Mouse (Mus musculus): Measurements from ENCODE around the gene Taldo1. TPM values are rescaled to one million over a fixed set of nuclear protein-coding genes. Genes with fewer than 3 reads are reported as not detected.
"Not testable (repeated sequence)": the region's sequence is repeated elsewhere in the genome, so short reads cannot be mapped to it uniquely, and the experiment has no call there.

The Taldo1 gene
- polyA plus RNA-seq, 1 experiment from 2014 or later: 293 TPM

GRCm38 (mm10) chr7:141390326-141391259 is 1.4 kb upstream of the Taldo1 start:
- WGBS: 48% methylated on average over 9 of the region's 9 CpGs
- Histone ChIP-seq H3K4me2 (no peak overlapping the region), H3K27ac (no peak overlapping the region), H3K9ac (no peak overlapping the region), H3K36me3 (no peaks in the 10 kb centered on the region), H3K4me1 (peaks cover 16% of the 10 kb centered on the region), H3K9me3 (no peaks in the 10 kb centered on the region), H3K27me3 (no peaks in the 10 kb centered on the region), H3K4me3 (peak overlapping the region; percentile 79; the same call in 1 of the 2 replicates)
- ATAC-seq (ENCODE audit: borderline replicate concordance, extremely low read depth, low FRiP score, low TSS enrichment): no peak

DNA sequence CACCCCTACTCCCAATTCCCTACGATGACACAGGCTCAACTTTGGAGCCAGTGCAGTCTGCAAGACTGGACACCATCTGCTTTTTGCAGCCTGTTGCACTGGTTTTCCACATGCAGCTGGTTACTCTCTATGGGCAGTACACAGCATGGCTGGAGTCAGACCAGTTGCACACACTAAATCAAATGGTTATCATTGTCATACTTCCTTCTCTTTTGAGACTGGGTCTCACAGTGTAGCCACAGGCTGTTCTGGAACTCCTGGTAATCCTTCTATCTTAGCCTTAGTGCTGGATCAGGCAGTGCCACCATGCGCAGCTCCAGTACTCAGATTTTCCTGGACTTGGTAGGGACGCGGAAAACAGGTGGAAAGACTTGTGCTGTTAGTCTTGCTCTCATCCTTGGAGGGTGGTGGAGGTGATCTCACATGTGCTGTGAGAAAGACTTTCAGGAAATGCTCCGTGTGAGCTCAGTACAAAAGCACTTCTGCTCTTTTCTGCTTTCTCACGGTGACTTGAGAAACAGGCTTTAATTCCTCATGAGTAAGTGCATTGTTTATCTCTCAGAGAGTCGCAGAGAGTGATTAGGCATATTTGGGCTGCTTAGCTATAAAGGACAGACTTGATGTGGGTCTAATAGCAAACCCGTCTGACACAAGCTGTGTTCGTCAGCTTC is 688 bp downstream of the Taldo1 start:
- WGBS: 29% methylated on average over 9 of the region's 9 CpGs

DNA sequence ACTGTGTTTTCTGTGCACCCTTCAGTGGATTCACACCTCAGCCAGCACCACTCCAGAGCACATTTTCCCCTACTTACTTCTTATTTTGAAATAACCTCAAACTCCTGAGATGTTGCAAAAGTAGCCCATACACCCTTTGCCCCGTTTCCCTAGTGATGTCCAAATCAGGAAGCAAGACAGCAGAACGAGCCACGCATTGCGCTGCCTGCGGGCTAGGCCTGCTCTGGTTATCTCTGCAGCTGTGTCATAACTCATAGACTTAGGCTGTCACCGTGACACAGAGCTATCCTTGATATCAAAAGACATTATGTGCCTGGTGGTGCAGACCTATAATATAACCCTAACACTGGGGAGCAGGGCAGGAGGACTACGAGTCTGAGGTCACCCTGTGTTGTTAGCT is 2.2 kb downstream of the Taldo1 start:
- WGBS: 79% methylated on average over 7 of the region's 7 CpGs

More for the DNA sequence above, 688 bp downstream of the Taldo1 start:
- Histone ChIP-seq H3K36me3 (peaks cover 10% of the 10 kb centered on the region; the same call in 1 of the 2 replicates), H3K9ac (peak overlapping the region; percentile 75), H3K4me1 (peaks cover 16% of the 10 kb centered on the region), H3K9me3 (no peaks in the 10 kb centered on the region), H3K27ac (0 out of 2 replicates have a peak overlapping the region, but pooled peaks have one; percentile 29), H3K4me2 (peak overlapping the region; percentile 96), H3K4me3 (peak overlapping the region; percentile 79), H3K27me3 (no peaks in the 10 kb centered on the region)
- ATAC-seq (ENCODE audit: borderline replicate concordance, extremely low read depth, low FRiP score, low TSS enrichment): no peak

GRCm38 (mm10) chr7:141394771-141395170 is 2.8 kb downstream of the Taldo1 start:
- 19% methylated on average over 6 of the region's 6 CpGs for WGBS
- Histone ChIP-seq H3K4me2 (no peak overlapping the region), H3K36me3 (peaks cover 20% of the 10 kb centered on the region; the same call in 1 of the 2 replicates)

More for the DNA sequence above, 2.2 kb downstream of the Taldo1 start:
- Histone ChIP-seq H3K27me3 (no peaks in the 10 kb centered on the region), H3K9ac (no peak overlapping the region), H3K36me3 (peaks cover 19% of the 10 kb centered on the region; the same call in 1 of the 2 replicates), H3K4me1 (peaks cover 16% of the 10 kb centered on the region), H3K27ac (no peak overlapping the region), H3K4me2 (no peak overlapping the region), H3K4me3 (no peak overlapping the region), H3K9me3 (no peaks in the 10 kb centered on the region)
- ATAC-seq (ENCODE audit: borderline replicate concordance, extremely low read depth, low FRiP score, low TSS enrichment): no peak

DNA sequence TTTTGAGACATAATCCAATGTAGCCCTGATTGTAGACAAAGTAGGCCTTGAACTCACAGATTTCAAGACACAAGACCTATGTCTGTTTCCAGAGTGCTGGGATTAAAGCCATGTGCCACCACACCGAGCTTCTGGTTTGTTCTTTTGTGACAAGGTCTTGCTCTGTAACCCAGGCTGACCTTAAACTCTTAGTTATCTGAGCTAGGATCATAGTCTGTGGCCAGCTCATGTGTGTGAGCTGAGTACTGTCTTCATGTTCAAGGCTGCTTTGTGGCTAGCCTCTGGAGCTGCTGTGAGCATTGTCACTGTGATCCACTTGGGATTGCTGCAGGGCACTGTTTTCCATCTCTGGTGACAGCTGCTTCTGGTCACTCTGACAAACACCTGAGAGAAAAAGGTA is 3.3 kb downstream of the Taldo1 start:
- H3K36me3 ChIP-seq: peaks cover 26% of the 10 kb centered on the region; the same call in 1 of the 2 replicates
- WGBS: 69% methylated on average over 1 of the region's 1 CpGs
- H3K27me3 ChIP-seq: no peaks in the 10 kb centered on the region
- no peak for ATAC-seq (ENCODE audit: borderline replicate concordance, extremely low read depth, low FRiP score, low TSS enrichment)
- no peak overlapping the region for H3K4me3 ChIP-seq
- H3K4me2 ChIP-seq: no peak overlapping the region
- no peak overlapping the region for H3K9ac ChIP-seq
- H3K9me3 ChIP-seq: no peaks in the 10 kb centered on the region
- H3K27ac ChIP-seq: no peak overlapping the region
- peaks cover 16% of the 10 kb centered on the region for H3K4me1 ChIP-seq

More at GRCm38 (mm10) chr7:141394771-141395170, 2.8 kb downstream of the Taldo1 start:
- no peaks in the 10 kb centered on the region for H3K27me3 ChIP-seq
- no peak for ATAC-seq (ENCODE audit: borderline replicate concordance, extremely low read depth, low FRiP score, low TSS enrichment)
- H3K4me3 ChIP-seq: no peak overlapping the region
- H3K9ac ChIP-seq: no peak overlapping the region
- H3K9me3 ChIP-seq: no peaks in the 10 kb centered on the region
- H3K27ac ChIP-seq: no peak overlapping the region
- H3K4me1 ChIP-seq: peaks cover 16% of the 10 kb centered on the region

GRCm38 (mm10) chr7:141403305-141403704 is 11.3 kb downstream of the Taldo1 start:
- WGBS: 52% methylated on average over 5 of the region's 5 CpGs
- no peak for ATAC-seq (ENCODE audit: borderline replicate concordance, extremely low read depth, low FRiP score, low TSS enrichment)
- Histone ChIP-seq H3K27ac (no peak overlapping the region), H3K4me1 (no peaks in the 10 kb centered on the region), H3K27me3 (no peaks in the 10 kb centered on the region), H3K9ac (no peak overlapping the region), H3K4me2 (no peak overlapping the region), H3K4me3 (no peak overlapping the region), H3K9me3 (no peaks in the 10 kb centered on the region), H3K36me3 (peaks cover 48% of the 10 kb centered on the region)

DNA sequence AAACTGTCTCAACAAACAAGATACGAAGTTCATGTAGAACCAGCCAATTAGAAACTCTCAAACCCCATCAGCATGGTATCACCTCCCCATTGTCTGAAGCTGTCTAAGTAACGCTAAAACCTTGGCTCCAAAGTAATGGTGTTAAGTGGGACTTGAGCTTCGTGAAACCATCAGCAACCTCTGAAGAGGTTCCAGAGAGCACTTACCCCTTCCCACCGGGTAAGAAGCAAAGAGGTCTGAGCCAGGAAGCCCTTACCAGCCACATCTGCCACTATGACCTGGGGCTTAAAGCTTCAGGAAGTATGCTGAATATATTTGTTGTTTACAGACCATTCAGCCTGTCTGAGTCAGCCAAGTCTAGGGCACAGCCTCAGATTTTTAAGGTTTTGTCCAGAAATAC is 13.5 kb downstream of the Taldo1 start:
- Histone ChIP-seq H3K9ac (no peak overlapping the region), H3K27ac (no peak overlapping the region), H3K27me3 (no peaks in the 10 kb centered on the region), H3K9me3 (no peaks in the 10 kb centered on the region), H3K4me1 (peaks cover 7% of the 10 kb centered on the region; the same call in 1 of the 2 replicates), H3K4me2 (no peak overlapping the region), H3K36me3 (peaks cover 49% of the 10 kb centered on the region), H3K4me3 (no peak overlapping the region)
- 56% methylated on average over 4 of the region's 4 CpGs for WGBS
- ATAC-seq (ENCODE audit: borderline replicate concordance, extremely low read depth, low FRiP score, low TSS enrichment): no peak

- H3K9me3 ChIP-seq; H3K9ac ChIP-seq; H3K4me3 ChIP-seq; H3K4me2 ChIP-seq; H3K27me3 ChIP-seq; ATAC-seq (ENCODE audit: borderline replicate concordance, extremely low read depth, low FRiP score, low TSS enrichment); H3K27ac ChIP-seq; H3K4me1 ChIP-seq: not testable (repeated sequence)
- 94% methylated on average over 7 of the region's 7 CpGs for WGBS
- peaks cover 35% of the 10 kb centered on the region for H3K36me3 ChIP-seq
These were observed 15.7 kb downstream of the Taldo1 start for GRCm38 (mm10) chr7:141407670-141408069.

DNA sequence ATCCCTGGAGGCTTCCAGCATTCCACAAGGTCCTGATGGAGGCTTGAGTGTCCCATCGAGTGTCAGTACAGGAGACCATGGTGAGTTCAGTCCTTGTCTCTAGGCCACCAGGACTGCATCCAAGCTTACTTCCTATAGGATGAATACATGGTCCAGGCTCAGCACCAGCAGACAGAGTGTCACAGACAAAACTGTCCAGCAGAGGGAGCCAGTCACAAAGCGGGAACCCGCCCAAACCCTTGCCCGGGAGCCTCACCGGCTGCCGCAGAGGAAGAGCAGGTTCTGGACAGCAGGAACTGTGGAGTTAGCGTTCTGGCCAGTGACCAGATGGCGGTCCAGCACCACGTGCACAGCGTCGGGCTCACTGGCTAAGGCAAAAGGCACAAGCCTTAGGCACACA is 16.8 kb downstream of the Taldo1 start:
- Histone ChIP-seq H3K27ac (no peak overlapping the region), H3K9me3 (no peaks in the 10 kb centered on the region), H3K9ac (no peak overlapping the region), H3K4me2 (no peak overlapping the region), H3K36me3 (peaks cover 27% of the 10 kb centered on the region), H3K4me1 (peaks cover 15% of the 10 kb centered on the region), H3K4me3 (no peak overlapping the region), H3K27me3 (no peaks in the 10 kb centered on the region)
- ATAC-seq (ENCODE audit: borderline replicate concordance, extremely low read depth, low FRiP score, low TSS enrichment): peak; percentile 59; the same call in 1 of the 2 replicates
- 13% methylated on average over 11 of the region's 11 CpGs for WGBS

DNA sequence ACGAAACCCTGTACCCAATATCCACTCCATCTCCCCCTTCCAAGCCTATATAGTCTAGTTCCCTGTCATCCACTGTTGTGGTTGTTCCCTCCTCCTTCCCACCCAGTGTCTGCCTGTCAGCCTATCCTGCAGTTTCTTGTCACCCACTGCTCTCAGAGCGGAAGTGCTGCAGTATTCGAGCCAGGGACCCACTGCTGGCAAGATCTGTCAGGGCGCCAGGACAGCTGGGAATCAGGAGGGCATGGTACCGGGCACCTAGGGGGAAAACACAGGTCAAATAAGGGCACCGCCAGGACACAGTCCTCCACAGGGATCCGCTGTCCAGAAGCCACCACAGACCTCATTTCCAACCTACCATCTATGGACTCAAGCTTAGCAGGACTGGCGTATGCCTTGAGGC is 18.6 kb downstream of the Taldo1 start:
- H3K4me2 ChIP-seq: no peak overlapping the region
- H3K27me3 ChIP-seq: no peaks in the 10 kb centered on the region
- H3K9me3 ChIP-seq: no peaks in the 10 kb centered on the region
- peaks cover 22% of the 10 kb centered on the region for H3K4me1 ChIP-seq
- ATAC-seq (ENCODE audit: borderline replicate concordance, extremely low read depth, low FRiP score, low TSS enrichment): no peak
- H3K27ac ChIP-seq: no peak overlapping the region
- H3K9ac ChIP-seq: no peak overlapping the region
- H3K36me3 ChIP-seq: peaks cover 27% of the 10 kb centered on the region
- no peak overlapping the region for H3K4me3 ChIP-seq
- 82% methylated on average over 8 of the region's 8 CpGs for WGBS

DNA sequence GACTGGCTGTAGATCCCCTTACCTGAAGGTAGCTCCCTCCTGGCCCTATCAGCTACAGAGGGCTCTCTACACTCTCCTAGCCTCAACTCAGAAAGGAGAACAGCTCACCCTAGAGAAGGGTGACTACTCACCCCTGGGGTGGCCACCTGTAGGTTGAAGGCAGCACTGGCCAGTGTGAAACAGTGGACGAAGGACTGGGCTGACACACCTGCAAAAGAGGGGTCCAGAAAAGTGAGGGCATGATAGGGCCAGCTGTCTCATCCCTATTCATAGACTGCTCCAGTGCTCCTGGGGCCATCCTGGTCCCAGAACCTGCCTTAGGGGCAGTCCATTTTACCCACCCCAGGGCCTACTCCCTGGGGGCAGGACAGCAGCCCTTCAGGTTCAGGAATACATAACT is 19.7 kb downstream of the Taldo1 start:
- H3K9me3 ChIP-seq: no peaks in the 10 kb centered on the region
- no peak overlapping the region for H3K27ac ChIP-seq
- H3K4me3 ChIP-seq: no peak overlapping the region
- H3K27me3 ChIP-seq: no peaks in the 10 kb centered on the region
- H3K4me1 ChIP-seq: peaks cover 22% of the 10 kb centered on the region
- 100% methylated on average over 1 of the region's 1 CpGs for WGBS
- peaks cover 27% of the 10 kb centered on the region for H3K36me3 ChIP-seq
- no peak for ATAC-seq (ENCODE audit: borderline replicate concordance, extremely low read depth, low FRiP score, low TSS enrichment)
- H3K9ac ChIP-seq: no peak overlapping the region
- no peak overlapping the region for H3K4me2 ChIP-seq

DNA sequence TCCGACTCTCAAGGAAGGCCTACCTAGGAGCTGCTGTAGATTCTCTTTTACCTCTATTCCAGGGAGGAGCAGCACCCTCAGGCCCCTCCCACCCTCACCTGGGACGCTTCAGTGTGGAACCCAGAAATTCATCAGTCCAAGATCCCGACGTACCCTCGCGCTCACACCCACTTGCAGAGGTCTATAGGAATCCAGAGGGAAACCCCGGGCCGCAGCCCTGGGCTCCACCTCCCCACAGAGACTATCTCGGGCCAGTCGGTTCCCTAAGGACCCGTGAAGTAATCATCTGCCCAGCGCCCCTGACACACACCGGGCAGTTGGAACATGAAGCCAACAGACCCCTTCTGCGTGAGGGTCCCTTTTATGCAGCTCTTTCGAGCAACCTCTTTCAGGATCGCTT is 21.3 kb downstream of the Taldo1 start:
- Histone ChIP-seq H3K4me3 (peak overlapping the region; percentile 85), H3K9ac (peak overlapping the region; percentile 89), H3K4me1 (peaks cover 22% of the 10 kb centered on the region), H3K4me2 (peak overlapping the region; percentile 87), H3K9me3 (no peaks in the 10 kb centered on the region), H3K36me3 (peaks cover 21% of the 10 kb centered on the region), H3K27ac (peak overlapping the region; percentile 77), H3K27me3 (no peaks in the 10 kb centered on the region)
- WGBS: 2% methylated on average over 16 of the region's 16 CpGs
- ATAC-seq (ENCODE audit: borderline replicate concordance, extremely low read depth, low FRiP score, low TSS enrichment): peak; percentile 7; the same call in 1 of the 2 replicates
